Mouse (Mus musculus) midbrain, embryonic 16.5 days (tissue): Measurements from ENCODE around the gene Gm20532. TPM values are rescaled to one million over a fixed set of nuclear protein-coding genes. Genes with fewer than 3 reads are reported as not detected.

Source experiments
- ATAC-seq: fragments of 200-750 bp; cut with Nextera tagmentation; 2 replicates; pipeline ENCODE4 v1.8.0; 2017; ENCODE audit warnings: moderate TSS enrichment
- H3K27ac ChIP-seq: fragments of 300-500 bp; sonication (generic); 2 replicates; pipeline ENCODE4 v1.5.1; 2014; ENCODE audit warnings: mild to moderate bottlenecking, low read length, mixed read lengths
- H3K27me3 ChIP-seq: fragments of 300-500 bp; sonication (generic); 2 replicates; pipeline ENCODE4 v1.6.1; 2014; ENCODE audit warnings: low read depth, low read length, mixed read lengths; ENCODE audit not compliant: control insufficient read depth, insufficient read depth
- H3K36me3 ChIP-seq: fragments of 300-500 bp; sonication (generic); 2 replicates; pipeline ENCODE4 v1.6.1; 2014; ENCODE audit warnings: mild to moderate bottlenecking, low read length, moderate library complexity, mixed read lengths; ENCODE audit not compliant: control insufficient read depth, insufficient read depth
- H3K4me1 ChIP-seq: fragments of 300-500 bp; sonication (generic); 2 replicates; pipeline ENCODE4 v1.6.1; 2014; ENCODE audit warnings: mild to moderate bottlenecking, low read length, mixed read lengths; ENCODE audit not compliant: control insufficient read depth, insufficient read depth
- H3K4me2 ChIP-seq: fragments of 300-500 bp; sonication (generic); 2 replicates; pipeline ENCODE4 v1.6.1; 2014; ENCODE audit warnings: mild to moderate bottlenecking, low read length, mixed read lengths
- H3K4me3 ChIP-seq: fragments of 300-500 bp; sonication (generic); 2 replicates; pipeline ENCODE4 v1.5.1; 2014; ENCODE audit warnings: low read depth, mild to moderate bottlenecking, low read length, moderate library complexity, mixed read lengths
- H3K9ac ChIP-seq: fragments of 300-500 bp; sonication (generic); 2 replicates; pipeline ENCODE4 v1.6.1; 2014; ENCODE audit warnings: low read depth, low read length, mixed read lengths
- H3K9me3 ChIP-seq: fragments of 300-500 bp; sonication (generic); replicated peaks from 2 replicates; pipeline ENCODE4 v1.6.1; 2014; ENCODE audit warnings: mild to moderate bottlenecking, low read length, mixed read lengths; ENCODE audit not compliant: control insufficient read depth, poor library complexity, severe bottlenecking
- WGBS: fragments of 180-500 bp; shearing (Covaris S2); extraction: QIAGEN DNeasy Blood & Tissue Kit; methylation state at CpG from one replicate; pipeline ENCODE4 v1.1.7; 2014; 5-methylcytosine and 5-hydroxymethylcytosine counted together
- polyA plus RNA-seq: library from polyadenylated mRNA; unstranded; fragments of >200 nt; fragmentation: Nextera tagmentation; extraction: Ambion mirVana; gene quantifications from 2 replicates; pipeline ENCODE4 v1.2.1, GENCODE M21; 2015

Gene Gm20532
- polyA plus RNA-seq, 1 experiment from 2014 or later = not detected

GRCm38 (mm10) chr2:26589284-26589683, 2.8 kb downstream of the Gm20532 start:
- peaks cover 8% of the 10 kb centered on the region for H3K4me1 ChIP-seq
- H3K4me3 ChIP-seq = no peak overlapping the region
- WGBS = 94% methylated on average over 10 of the region's 10 CpGs
- H3K4me2 ChIP-seq = no peak overlapping the region
- no peak for ATAC-seq
- no peak overlapping the region for H3K27ac ChIP-seq
- no peaks in the 10 kb centered on the region for H3K27me3 ChIP-seq
- H3K9me3 ChIP-seq = no peaks in the 10 kb centered on the region
- no peak overlapping the region for H3K9ac ChIP-seq
- H3K36me3 ChIP-seq = no peaks in the 10 kb centered on the region

- Histone ChIP-seq H3K4me1 (peaks cover 8% of the 10 kb centered on the region), H3K9ac (no peak overlapping the region), H3K27me3 (no peaks in the 10 kb centered on the region), H3K4me3 (no peak overlapping the region), H3K4me2 (no peak overlapping the region), H3K36me3 (no peaks in the 10 kb centered on the region), H3K9me3 (no peaks in the 10 kb centered on the region), H3K27ac (no peak overlapping the region)
- WGBS = 88% methylated on average over 7 of the region's 7 CpGs
- ATAC-seq = no peak
These were observed 3.8 kb downstream of the Gm20532 start for GRCm38 (mm10) chr2:26590282-26590681.

- H3K9ac ChIP-seq = no peak overlapping the region
- peaks cover 8% of the 10 kb centered on the region for H3K4me1 ChIP-seq
- no peak overlapping the region for H3K4me3 ChIP-seq
- H3K9me3 ChIP-seq = no peaks in the 10 kb centered on the region
- H3K36me3 ChIP-seq = no peaks in the 10 kb centered on the region
- H3K27me3 ChIP-seq = no peaks in the 10 kb centered on the region
- WGBS = 88% methylated on average over 7 of the region's 7 CpGs
- H3K27ac ChIP-seq = no peak overlapping the region
- no peak overlapping the region for H3K4me2 ChIP-seq
- no peak for ATAC-seq
These were observed 4.5 kb downstream of the Gm20532 start for GRCm38 (mm10) chr2:26590962-26591361.

DNA sequence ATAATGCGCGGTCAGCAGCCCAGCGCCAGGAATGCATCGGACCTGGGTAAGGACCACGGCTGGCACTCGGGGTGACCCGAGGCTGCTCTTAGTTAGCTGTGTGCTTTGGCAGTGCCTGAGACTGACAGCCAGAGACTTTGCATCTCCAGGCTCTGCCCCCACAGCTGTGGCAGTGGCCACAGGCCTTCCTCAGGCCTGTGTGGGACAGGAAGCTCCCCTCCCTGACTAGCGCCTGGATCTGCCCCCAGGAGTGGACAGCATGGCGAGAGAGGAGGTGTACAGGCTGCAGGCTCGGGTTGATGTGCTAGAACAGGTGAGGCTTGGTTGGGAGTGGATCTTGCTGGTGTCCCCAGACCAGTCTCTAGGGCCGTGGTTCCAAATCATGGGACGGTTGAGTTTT, 5.0 kb downstream of the Gm20532 start:
- 91% methylated on average over 12 of the region's 12 CpGs for WGBS
- H3K27me3 ChIP-seq = no peaks in the 10 kb centered on the region
- H3K9ac ChIP-seq = no peak overlapping the region
- H3K4me2 ChIP-seq = no peak overlapping the region
- no peak for ATAC-seq
- H3K9me3 ChIP-seq = no peaks in the 10 kb centered on the region
- H3K4me3 ChIP-seq = no peak overlapping the region
- H3K36me3 ChIP-seq = no peaks in the 10 kb centered on the region
- H3K4me1 ChIP-seq = peaks cover 4% of the 10 kb centered on the region
- H3K27ac ChIP-seq = no peak overlapping the region

GRCm38 (mm10) chr2:26593211-26594021, 7.0 kb downstream of the Gm20532 start:
- H3K4me2 ChIP-seq = no peak overlapping the region
- no peak for ATAC-seq
- 81% methylated on average over 9 of the region's 9 CpGs for WGBS
- no peak overlapping the region for H3K4me3 ChIP-seq
- no peaks in the 10 kb centered on the region for H3K36me3 ChIP-seq
- H3K27me3 ChIP-seq = no peaks in the 10 kb centered on the region
- no peaks in the 10 kb centered on the region for H3K4me1 ChIP-seq
- no peak overlapping the region for H3K9ac ChIP-seq
- H3K27ac ChIP-seq = no peak overlapping the region
- no peaks in the 10 kb centered on the region for H3K9me3 ChIP-seq

DNA sequence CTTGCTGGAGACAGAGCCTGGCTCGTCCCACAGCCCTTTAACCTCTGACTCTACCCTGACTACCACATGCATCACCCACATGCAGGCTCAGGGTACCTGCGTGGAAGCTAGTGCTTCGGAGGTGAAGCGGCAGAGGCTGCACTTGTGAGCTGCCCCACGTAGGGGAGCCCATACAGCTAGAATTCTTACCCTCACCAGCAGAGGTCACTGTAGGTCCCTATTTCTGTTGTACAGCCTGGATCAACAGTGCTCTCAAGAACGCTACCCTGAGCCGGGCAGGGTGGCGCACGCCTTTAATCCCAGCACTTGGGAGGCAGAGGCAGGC, 7.5 kb downstream of the Gm20532 start:
- H3K27ac ChIP-seq = no peak overlapping the region
- no peak for ATAC-seq
- H3K27me3 ChIP-seq = no peaks in the 10 kb centered on the region
- WGBS = 70% methylated on average over 9 of the region's 9 CpGs
- no peak overlapping the region for H3K9ac ChIP-seq
- H3K4me2 ChIP-seq = no peak overlapping the region
- no peaks in the 10 kb centered on the region for H3K36me3 ChIP-seq
- H3K4me1 ChIP-seq = no peaks in the 10 kb centered on the region
- H3K9me3 ChIP-seq = no peaks in the 10 kb centered on the region
- H3K4me3 ChIP-seq = no peak overlapping the region

- Histone ChIP-seq H3K4me3 (no peak overlapping the region), H3K27me3 (no peaks in the 10 kb centered on the region), H3K9me3 (no peaks in the 10 kb centered on the region), H3K4me2 (no peak overlapping the region), H3K36me3 (no peaks in the 10 kb centered on the region), H3K4me1 (no peaks in the 10 kb centered on the region), H3K9ac (no peak overlapping the region), H3K27ac (no peak overlapping the region)
- ATAC-seq = no peak
- WGBS = 96% methylated on average over 7 of the region's 7 CpGs
These were observed 8.1 kb downstream of the Gm20532 start for GRCm38 (mm10) chr2:26594461-26594933.

- WGBS = 78% methylated on average over 6 of the region's 6 CpGs
- Histone ChIP-seq H3K4me1 (no peaks in the 10 kb centered on the region), H3K36me3 (no peaks in the 10 kb centered on the region), H3K27me3 (no peaks in the 10 kb centered on the region), H3K27ac (no peak overlapping the region), H3K4me3 (no peak overlapping the region), H3K9me3 (no peaks in the 10 kb centered on the region), H3K9ac (no peak overlapping the region), H3K4me2 (no peak overlapping the region)
- ATAC-seq = no peak
These were observed 8.7 kb downstream of the Gm20532 start for GRCm38 (mm10) chr2:26594934-26595724.
